Mouse (Mus musculus) left cerebral cortex, adult 2 months (tissue): ENCODE results near the gene Slc5a5. TPM values are rescaled to one million over a fixed set of nuclear protein-coding genes. Genes with fewer than 3 reads are reported as not detected.

ENCODE experiments used
- DNase-seq, 2 experiments: peaks; one replicate each; pipeline ENCODE4 v3.0.0; 2021 to 2022; ENCODE audit warnings: low spot score in 2 of 2, mixed read lengths in 1 of 2; ENCODE audit errors: extremely low spot score in 1 of 2
- H3K27ac ChIP-seq: fragments of 200-600 bp; 2 replicates; pipeline ENCODE4 v1.8.1; 2022
- H3K4me3 ChIP-seq: fragments of 200-600 bp; 2 replicates; pipeline ENCODE4 v1.8.1; 2022
- CTCF ChIP-seq: fragments of 200-600 bp; IDR thresholded peaks from 2 replicates; pipeline ENCODE4 v1.8.1; 2022; ENCODE audit warnings: antibody characterized with exemption, mild to moderate bottlenecking, moderate library complexity
- intact Hi-C: fragments of 180-260 bp; cut with DNase I; formaldehyde crosslinking; loops from one replicate; pipeline ENCODE4 v1.15.1; 2025
- total RNA-seq, 2 experiments: library from RNA; stranded (reverse); gene quantifications; 2 replicates each; pipeline ENCODE4 v1.2.3; 2021

The Slc5a5 gene
- total RNA-seq, 2 experiments from 2014 or later = 9.9 to 10.3 TPM

- Histone ChIP-seq H3K27ac (peak overlapping the region; percentile 93), H3K4me3 (peak overlapping the region; percentile 62)
- peak; percentile 98 to 99 for DNase-seq
Measured at GRCm38 (mm10) chr8:70865350-70866000, 27.1 kb downstream of the Slc5a5 start.

GRCm38 (mm10) chr8:70864712-70865221 lies 27.8 kb downstream of the Slc5a5 start:
- intact Hi-C loops = no loop called here
- TF ChIP-seq CTCF = no peak
- Histone ChIP-seq H3K4me3 (peak overlapping the region; percentile 62), H3K27ac (peak overlapping the region; percentile 93)
- no peak for DNase-seq

More at GRCm38 (mm10) chr8:70865350-70866000, 27.1 kb downstream of the Slc5a5 start:
- intact Hi-C loops = no loop called here
- TF ChIP-seq CTCF = no peak

GRCm38 (mm10) chr8:70863956-70864711 lies 28.4 kb downstream of the Slc5a5 start:
- intact Hi-C loops = no loop called here
- no peak for TF ChIP-seq CTCF
- H3K27ac ChIP-seq = no peak overlapping the region; the same call in 1 of the 2 replicates

GRCm38 (mm10) chr8:70862824-70863641 lies 29.5 kb downstream of the Slc5a5 start, which contains the start of gene Kcnn1:
Kcnn1 (minus strand) TSS chr8:70863258.
- no peak; the same call in 1 of the 2 replicates for TF ChIP-seq CTCF
- Histone ChIP-seq H3K4me3 (peak within 1 kb of the TSS; percentile 34), H3K27ac (peak within 1 kb of the TSS; percentile 50)
- intact Hi-C loops = no loop called here
- DNase-seq = no peak

More at GRCm38 (mm10) chr8:70863956-70864711, 28.4 kb downstream of the Slc5a5 start:
- DNase-seq = peak in 1 of 2 experiments; percentile 47
- H3K4me3 ChIP-seq = peak overlapping the region; percentile 34

- H3K27ac ChIP-seq = no peak overlapping the region
Measured at GRCm38 (mm10) chr8:70857516-70857915, 35.0 kb downstream of the Slc5a5 start.

GRCm38 (mm10) chr8:70856541-70857197 lies 35.9 kb downstream of the Slc5a5 start:
- DNase-seq = peak; percentile 80 to 81
- intact Hi-C loops = no loop called here
- Histone ChIP-seq H3K27ac (peak overlapping the region; percentile 65), H3K4me3 (peak overlapping the region; percentile 59)
- TF ChIP-seq CTCF = no peak

More at GRCm38 (mm10) chr8:70857516-70857915, 35.0 kb downstream of the Slc5a5 start:
- no peak for TF ChIP-seq CTCF
- intact Hi-C loops = no loop called here
- no peak overlapping the region for H3K4me3 ChIP-seq
- DNase-seq = no peak

- no peak for TF ChIP-seq CTCF
- intact Hi-C loops = no loop called here
- Histone ChIP-seq H3K4me3 (peak overlapping the region; percentile 59), H3K27ac (no peak overlapping the region)
- DNase-seq = no peak
Measured at GRCm38 (mm10) chr8:70856028-70856427, 36.5 kb downstream of the Slc5a5 start.

GRCm38 (mm10) chr8:70853863-70854262 lies 38.7 kb downstream of the Slc5a5 start:
- no peak for DNase-seq
- no peak overlapping the region for H3K4me3 ChIP-seq
- H3K27ac ChIP-seq = no peak overlapping the region
- intact Hi-C loops = no loop called here
- no peak for TF ChIP-seq CTCF

GRCm38 (mm10) chr8:70852595-70853231 lies 39.8 kb downstream of the Slc5a5 start:
- no peak for TF ChIP-seq CTCF
- DNase-seq = no peak
- no peak overlapping the region for H3K4me3 ChIP-seq
- intact Hi-C loops = no loop called here
- no peak overlapping the region for H3K27ac ChIP-seq

- intact Hi-C loops = no loop called here
- Histone ChIP-seq H3K27ac (no peak overlapping the region), H3K4me3 (no peak overlapping the region)
- TF ChIP-seq CTCF = no peak
- no peak for DNase-seq
Measured at GRCm38 (mm10) chr8:70851837-70852236, 40.7 kb downstream of the Slc5a5 start.
